Mouse (Mus musculus) olfactory bulb, adult 2 months (tissue): Measurements from ENCODE around the gene 4931428F04Rik.

Experiments
- CTCF ChIP-seq: fragments of 200-500 bp; IDR thresholded peaks from 2 replicates; pipeline ENCODE4 v1.5.1; 2012; ENCODE audit warnings: low read depth, mild to moderate bottlenecking, low read length, moderate library complexity; ENCODE audit not compliant: insufficient read depth
- POLR2A ChIP-seq: fragments of 200-500 bp; IDR thresholded peaks from 2 replicates; pipeline ENCODE4 v1.6.1; 2012; ENCODE audit warnings: mild to moderate bottlenecking, low read depth, low read length, moderate library complexity; ENCODE audit not compliant: insufficient read depth

DNA sequence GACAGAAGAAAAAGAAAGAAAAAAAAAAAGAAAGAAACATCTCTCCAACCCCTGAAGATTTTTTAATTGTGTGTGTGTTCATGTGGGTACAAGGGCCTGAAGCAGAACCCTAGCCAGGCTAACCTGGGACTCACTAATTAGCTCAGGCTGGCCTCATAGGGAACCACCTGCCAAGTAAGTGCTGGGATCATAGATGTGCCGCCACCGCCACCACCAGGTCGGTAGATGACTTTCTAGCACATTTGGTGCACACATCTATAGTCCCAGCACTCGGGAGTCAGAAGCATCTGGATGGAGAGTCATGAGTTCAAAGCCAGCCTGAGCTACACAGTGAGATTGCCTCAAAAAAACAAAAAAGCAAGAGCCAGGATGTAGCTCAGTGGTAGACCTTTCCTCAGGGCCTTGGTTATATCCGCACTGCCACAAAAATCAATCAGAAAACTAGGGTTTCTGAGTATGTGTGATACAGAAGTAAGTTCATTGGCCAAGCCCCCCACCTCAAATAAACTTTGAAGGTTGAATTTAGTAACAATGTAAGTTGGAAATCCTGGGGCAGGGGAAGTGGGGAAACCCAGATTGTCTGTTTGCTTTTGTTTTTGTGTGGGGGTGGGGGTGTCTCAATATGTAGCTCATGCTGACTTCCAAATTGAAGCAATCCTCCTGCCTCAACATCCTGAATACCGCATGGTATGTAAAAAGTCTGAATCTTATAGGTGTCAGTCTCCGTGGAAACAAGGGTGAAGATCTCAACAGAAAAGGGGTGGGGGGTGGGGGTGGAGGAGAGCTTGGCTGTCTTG is 32.1 kb downstream of the 4931428F04Rik start:
- no peak for TF ChIP-seq CTCF
- TF ChIP-seq POLR2A = no peak
